Mouse (Mus musculus) forebrain, embryonic 14.5 days (tissue): Measurements from ENCODE around the gene Cyp26b1. TPM values are rescaled to one million over a fixed set of nuclear protein-coding genes. Genes with fewer than 3 reads are reported as not detected.
"Not testable (repeated sequence)": the region's sequence is repeated elsewhere in the genome, so short reads cannot be mapped to it uniquely, and the experiment has no call there.

Experiments used
- ATAC-seq: fragments of 200-750 bp; cut with Nextera tagmentation; 2 replicates; pipeline ENCODE4 v1.8.0; 2017; ENCODE audit warnings: mild to moderate bottlenecking, moderate library complexity
- DNase-seq: peaks from one replicate; pipeline ENCODE4 v3.0.0-alpha.2; 2015; ENCODE audit warnings: low spot score
- H3K27ac ChIP-seq: fragments of 300-500 bp; sonication (generic); 2 replicates; pipeline ENCODE4 v1.5.1; 2014; ENCODE audit warnings: low read depth, mild to moderate bottlenecking, control low read depth, low read length, moderate library complexity
- H3K27me3 ChIP-seq: fragments of 300-500 bp; sonication (generic); replicated peaks from 2 replicates; pipeline ENCODE4 v1.6.1; 2014; ENCODE audit warnings: low read length, control low read depth, mixed read lengths; ENCODE audit not compliant: control insufficient read depth, insufficient read depth
- H3K36me3 ChIP-seq: fragments of 300-500 bp; sonication (generic); 2 replicates; pipeline ENCODE4 v1.6.1; 2014; ENCODE audit warnings: low read length, control low read depth; ENCODE audit not compliant: control insufficient read depth, insufficient read depth
- H3K4me1 ChIP-seq: fragments of 300-500 bp; sonication (generic); 2 replicates; pipeline ENCODE4 v1.6.1; 2014; ENCODE audit warnings: antibody characterized with exemption, low read length, control low read depth; ENCODE audit not compliant: control insufficient read depth, insufficient read depth
- H3K4me2 ChIP-seq: fragments of 300-500 bp; sonication (generic); 2 replicates; pipeline ENCODE4 v1.6.1; 2014; ENCODE audit warnings: mild to moderate bottlenecking, control low read depth, low read length
- H3K4me3 ChIP-seq: fragments of 300-500 bp; sonication (generic); 2 replicates; pipeline ENCODE4 v1.5.1; 2014; ENCODE audit warnings: low read depth, low read length, control low read depth
- H3K9ac ChIP-seq: fragments of 300-500 bp; sonication (generic); 2 replicates; pipeline ENCODE4 v1.6.1; 2014; ENCODE audit warnings: mild to moderate bottlenecking, low read length, control low read depth, moderate library complexity
- H3K9me3 ChIP-seq: fragments of 300-500 bp; sonication (generic); replicated peaks from 2 replicates; pipeline ENCODE4 v1.6.1; 2016; ENCODE audit warnings: low read length, control low read depth, mixed read lengths; ENCODE audit not compliant: control insufficient read depth
- WGBS: fragments of 180-500 bp; shearing (Covaris S2); extraction: QIAGEN DNeasy Blood & Tissue Kit; methylation state at CpG from one replicate; pipeline ENCODE4 v1.1.7; 2014; 5-methylcytosine and 5-hydroxymethylcytosine counted together
- polyA plus RNA-seq: library from polyadenylated mRNA; unstranded; fragments of >200 nt; fragmentation: Nextera tagmentation; extraction: Ambion mirVana; gene quantifications from 2 replicates; pipeline ENCODE4 v1.2.1, GENCODE M21; 2014

The Cyp26b1 gene
- polyA plus RNA-seq, 1 experiment from 2014 or later = 1.5 TPM

DNA sequence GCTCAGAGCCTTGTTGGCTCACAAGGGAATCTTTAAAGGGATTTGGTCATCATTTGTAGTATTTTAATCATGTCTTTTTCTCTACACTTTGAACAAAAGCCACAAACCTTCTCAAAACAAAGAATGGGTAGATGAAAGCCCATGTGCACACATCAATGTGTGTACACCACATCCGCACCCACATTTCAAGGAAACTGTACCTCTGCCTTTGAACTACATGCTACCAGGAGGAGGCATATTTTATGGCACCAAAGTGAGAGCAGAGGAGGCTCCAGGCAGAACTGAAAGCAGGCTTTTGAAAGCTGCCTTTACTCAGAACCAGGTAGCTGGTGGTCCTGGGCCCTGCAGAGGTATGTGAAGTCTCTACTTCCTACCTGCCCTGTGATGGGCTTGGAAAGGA lies 23.3 kb upstream of the Cyp26b1 start:
- peaks cover 10% of the 10 kb centered on the region; the same call in 1 of the 2 replicates for H3K36me3 ChIP-seq
- no peak overlapping the region for H3K27ac ChIP-seq
- H3K4me1 ChIP-seq = no peaks in the 10 kb centered on the region
- 89% methylated on average over 1 of the region's 1 CpGs for WGBS
- ATAC-seq (no peak), DNase-seq (no peak)
- no peak overlapping the region for H3K4me2 ChIP-seq
- H3K9ac ChIP-seq = no peak overlapping the region
- H3K4me3 ChIP-seq = no peak overlapping the region
- no peaks in the 10 kb centered on the region for H3K27me3 ChIP-seq
- H3K9me3 ChIP-seq = no peaks in the 10 kb centered on the region

- no peak for DNase-seq
- H3K9ac ChIP-seq = no peak overlapping the region
- H3K4me1 ChIP-seq = no peaks in the 10 kb centered on the region
- 73% methylated on average over 1 of the region's 1 CpGs for WGBS
- no peak overlapping the region for H3K27ac ChIP-seq
- no peak for ATAC-seq
- H3K4me3 ChIP-seq = no peak overlapping the region
- H3K4me2 ChIP-seq = no peak overlapping the region
- peaks cover 10% of the 10 kb centered on the region; the same call in 1 of the 2 replicates for H3K36me3 ChIP-seq
- no peaks in the 10 kb centered on the region for H3K27me3 ChIP-seq
- H3K9me3 ChIP-seq = no peaks in the 10 kb centered on the region
Measured at GRCm38 (mm10) chr6:84616586-84616985, 22.9 kb upstream of the Cyp26b1 start.

- ATAC-seq = no peak
- no peak overlapping the region for H3K27ac ChIP-seq
- 88% methylated on average over 3 of the region's 3 CpGs for WGBS
- no peaks in the 10 kb centered on the region for H3K9me3 ChIP-seq
- no peak overlapping the region for H3K4me3 ChIP-seq
- no peak for DNase-seq
- no peaks in the 10 kb centered on the region for H3K27me3 ChIP-seq
- H3K4me2 ChIP-seq = no peak overlapping the region
- H3K9ac ChIP-seq = no peak overlapping the region
- no peaks in the 10 kb centered on the region for H3K4me1 ChIP-seq
- H3K36me3 ChIP-seq = no peaks in the 10 kb centered on the region
Measured at GRCm38 (mm10) chr6:84613561-84613960, 19.9 kb upstream of the Cyp26b1 start.

DNA sequence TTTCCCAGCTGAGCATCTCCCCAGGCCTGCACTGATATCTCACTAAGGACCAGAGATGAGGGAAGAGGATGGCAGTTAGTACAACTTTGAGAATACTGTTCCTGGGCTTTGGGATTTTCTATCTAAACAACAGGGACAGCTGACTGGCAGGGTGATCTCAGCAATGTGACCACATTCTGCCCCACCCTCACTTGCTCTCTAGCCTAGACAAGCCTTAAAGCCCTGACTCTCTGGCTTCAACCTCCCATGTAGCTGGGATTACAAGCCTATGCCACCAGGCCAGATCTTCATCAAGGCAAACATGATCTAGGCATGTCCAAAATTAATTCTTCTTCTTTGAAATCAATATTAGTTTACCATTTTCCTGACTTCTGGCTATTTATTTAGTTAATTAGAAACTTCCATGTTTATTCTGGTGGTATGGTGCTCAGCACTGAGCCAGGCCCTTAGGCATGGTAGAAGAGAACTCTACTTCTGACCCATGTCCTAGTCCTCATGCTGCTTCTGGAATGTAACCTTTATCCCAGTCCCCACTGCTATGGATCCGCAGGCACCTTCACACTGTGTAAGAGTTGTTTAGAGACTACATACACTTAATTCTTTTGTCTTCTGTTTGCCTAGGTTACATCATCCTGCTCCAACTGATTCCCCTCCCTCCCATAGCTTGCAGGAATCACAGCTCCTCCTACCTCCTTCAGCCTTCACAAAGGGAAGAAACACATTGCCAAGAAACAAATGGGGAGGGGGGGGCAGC lies 7.6 kb upstream of the Cyp26b1 start:
- Histone ChIP-seq H3K4me3 (no peak overlapping the region), H3K27ac (no peak overlapping the region), H3K4me2 (no peak overlapping the region), H3K9me3 (no peaks in the 10 kb centered on the region), H3K4me1 (no peaks in the 10 kb centered on the region), H3K9ac (no peak overlapping the region), H3K27me3 (no peaks in the 10 kb centered on the region), H3K36me3 (no peaks in the 10 kb centered on the region)
- WGBS = 32% methylated on average over 1 of the region's 1 CpGs
- ATAC-seq = no peak
- peak; percentile 19 for DNase-seq

DNA sequence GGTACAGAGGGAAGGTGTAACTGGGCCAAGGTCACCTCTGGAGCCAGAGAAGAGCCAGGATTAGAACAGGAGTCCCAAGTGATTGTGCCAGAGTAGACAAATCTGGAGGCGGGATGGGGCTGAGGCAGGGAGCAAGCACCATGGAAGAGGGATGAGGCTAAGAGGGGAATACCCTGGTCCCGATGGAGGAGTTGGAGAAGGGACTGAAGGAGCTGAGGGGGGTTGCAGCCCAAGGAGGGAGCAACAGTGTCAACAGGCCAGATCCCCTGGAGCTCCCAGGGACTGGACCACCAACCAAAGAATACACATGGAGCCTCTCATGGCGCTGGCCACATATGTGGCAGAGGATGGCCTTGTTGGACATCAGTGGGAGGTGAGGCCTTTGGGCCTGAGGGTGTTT lies 5.6 kb upstream of the Cyp26b1 start:
- not testable (repeated sequence) for H3K4me1 ChIP-seq, H3K4me2 ChIP-seq, H3K9ac ChIP-seq, ATAC-seq, H3K4me3 ChIP-seq, H3K27me3 ChIP-seq, H3K27ac ChIP-seq, DNase-seq, H3K36me3 ChIP-seq, H3K9me3 ChIP-seq
- WGBS = 80% methylated on average over 3 of the region's 3 CpGs

DNA sequence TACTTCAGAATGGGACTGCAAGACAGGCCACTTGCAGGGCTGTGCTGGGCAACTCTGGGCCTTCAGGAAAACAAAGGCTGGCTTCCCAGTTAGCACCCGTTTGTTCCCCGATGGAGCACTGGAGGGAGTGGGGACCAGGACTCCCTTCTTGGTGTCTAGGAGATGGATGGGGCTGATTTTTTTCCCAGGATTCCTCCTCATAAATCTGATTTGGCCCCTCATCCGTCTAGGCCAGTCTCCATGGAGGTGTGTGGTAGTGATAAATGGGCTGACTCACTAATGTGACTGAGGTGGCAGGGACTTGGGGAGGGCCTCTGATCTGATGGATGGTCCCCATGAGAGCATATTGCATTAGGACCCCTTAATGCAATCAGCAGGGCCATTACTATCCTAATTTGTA lies 5.0 kb upstream of the Cyp26b1 start:
- no peaks in the 10 kb centered on the region for H3K36me3 ChIP-seq
- H3K9ac ChIP-seq = no peak overlapping the region
- no peak for DNase-seq
- no peak overlapping the region for H3K4me2 ChIP-seq
- no peak overlapping the region for H3K4me3 ChIP-seq
- no peaks in the 10 kb centered on the region for H3K9me3 ChIP-seq
- H3K27ac ChIP-seq = no peak overlapping the region
- WGBS = 93% methylated on average over 3 of the region's 3 CpGs
- ATAC-seq = no peak
- H3K4me1 ChIP-seq = no peaks in the 10 kb centered on the region
- no peaks in the 10 kb centered on the region for H3K27me3 ChIP-seq

- Histone ChIP-seq H3K27ac (no peak overlapping the region), H3K4me2 (no peak overlapping the region), H3K4me3 (no peak overlapping the region), H3K36me3 (no peaks in the 10 kb centered on the region), H3K4me1 (no peaks in the 10 kb centered on the region), H3K27me3 (peaks cover 9% of the 10 kb centered on the region), H3K9me3 (no peaks in the 10 kb centered on the region), H3K9ac (no peak overlapping the region)
- DNase-seq (no peak), ATAC-seq (no peak)
- 21% methylated on average over 3 of the region's 3 CpGs for WGBS
Measured at GRCm38 (mm10) chr6:84594626-84595025, 918 bp upstream of the Cyp26b1 start.

- no peak overlapping the region for H3K27ac ChIP-seq
- H3K4me2 ChIP-seq = no peak overlapping the region
- ATAC-seq (no peak), DNase-seq (no peak)
- WGBS = 64% methylated on average over 6 of the region's 6 CpGs
- no peaks in the 10 kb centered on the region for H3K36me3 ChIP-seq
- H3K9ac ChIP-seq = no peak overlapping the region
- peaks cover 12% of the 10 kb centered on the region for H3K4me1 ChIP-seq
- H3K4me3 ChIP-seq = no peak overlapping the region
- H3K9me3 ChIP-seq = no peaks in the 10 kb centered on the region
- H3K27me3 ChIP-seq = peaks cover 42% of the 10 kb centered on the region
Measured at GRCm38 (mm10) chr6:84590961-84591745, 2.6 kb downstream of the Cyp26b1 start.
